Mouse (Mus musculus) left cerebral cortex, postnatal 14 days (tissue): ENCODE results near the gene Klf16. TPM values are rescaled to one million over a fixed set of nuclear protein-coding genes. Genes with fewer than 3 reads are reported as not detected.

Experiments used
- DNase-seq, 2 experiments: peaks; one replicate each; pipeline ENCODE4 v3.0.0; 2021 to 2022; ENCODE audit warnings: low spot score in 2 of 2, mixed read lengths in 1 of 2
- intact Hi-C: fragments of 180-260 bp; cut with DNase I; formaldehyde crosslinking; loops from one replicate; pipeline ENCODE4 v1.15.1; 2025
- total RNA-seq, 2 experiments: library from RNA; stranded (reverse); gene quantifications; 2 replicates each; pipeline ENCODE4 v1.2.3; 2021

The Klf16 gene
- total RNA-seq, 2 experiments from 2014 or later, result 46.7 to 48.0 TPM

- no peak for DNase-seq
- intact Hi-C loops, result no loop called here
Observed at GRCm38 (mm10) chr10:80583047-80583446, 5.9 kb upstream of the Klf16 start.

- intact Hi-C loops, result loop anchor here (5.0 kb wide), 2 partner anchors 43 to 103 kb away; partner anchors contain the start of gene Csnk1g2
- DNase-seq, result peak in 1 of 2 experiments; percentile 56
Observed at GRCm38 (mm10) chr10:80578911-80579310, 1.8 kb upstream of the Klf16 start.

GRCm38 (mm10) chr10:80578131-80578750, 1.1 kb upstream of the Klf16 start:
- DNase-seq, result peak in 1 of 2 experiments; percentile 71
- intact Hi-C loops, result loop anchor here (5.0 kb wide), 2 partner anchors 44 to 104 kb away; partner anchors contain the start of gene Csnk1g2

- peak in 1 of 2 experiments; percentile 49 for DNase-seq
- intact Hi-C loops, result loop anchor here (5.0 kb wide), 2 partner anchors 46 to 106 kb away; partner anchors contain the start of gene Csnk1g2
Observed at GRCm38 (mm10) chr10:80576351-80577194, 548 bp downstream of the Klf16 start.

- intact Hi-C loops, result loop anchor here (5.0 kb wide), 2 partner anchors 46 to 106 kb away; partner anchors contain the start of gene Csnk1g2
- DNase-seq, result no peak
Observed at GRCm38 (mm10) chr10:80575925-80576324, 1.2 kb downstream of the Klf16 start.

GRCm38 (mm10) chr10:80574896-80575295, 2.2 kb downstream of the Klf16 start:
- intact Hi-C loops, result loop anchor here (5.0 kb wide), 2 partner anchors 47 to 107 kb away; partner anchors contain the start of gene Csnk1g2
- no peak for DNase-seq

GRCm38 (mm10) chr10:80573944-80574343, 3.2 kb downstream of the Klf16 start:
- DNase-seq, result peak; percentile 58 to 80
- intact Hi-C loops, result no loop called here

GRCm38 (mm10) chr10:80572477-80572876, 4.6 kb downstream of the Klf16 start:
- intact Hi-C loops, result no loop called here

GRCm38 (mm10) chr10:80570871-80571836, 6.0 kb downstream of the Klf16 start:
- intact Hi-C loops, result no loop called here

More at GRCm38 (mm10) chr10:80572477-80572876, 4.6 kb downstream of the Klf16 start:
- no peak for DNase-seq

GRCm38 (mm10) chr10:80570419-80570818, 6.7 kb downstream of the Klf16 start:
- no peak for DNase-seq
- intact Hi-C loops, result no loop called here

More at GRCm38 (mm10) chr10:80570871-80571836, 6.0 kb downstream of the Klf16 start:
- no peak for DNase-seq

- no peak for DNase-seq
- intact Hi-C loops, result no loop called here
Observed at GRCm38 (mm10) chr10:80569664-80570066, 7.5 kb downstream of the Klf16 start.

GRCm38 (mm10) chr10:80568876-80569275, 8.2 kb downstream of the Klf16 start:
- DNase-seq, result no peak
- intact Hi-C loops, result no loop called here

- peak; percentile 92 to 94 for DNase-seq
- intact Hi-C loops, result no loop called here
Observed at GRCm38 (mm10) chr10:80566375-80567092, 10.6 kb downstream of the Klf16 start.

GRCm38 (mm10) chr10:80561116-80561944, 15.8 kb downstream of the Klf16 start, which contains the start of gene Rexo1:
Gene Rexo1 (minus strand): TSS chr10:80561560.
- intact Hi-C loops, result no loop called here
- peak; percentile 94 to 96 for DNase-seq

GRCm38 (mm10) chr10:80560621-80561020, 16.5 kb downstream of the Klf16 start:
- DNase-seq, result no peak
- intact Hi-C loops, result no loop called here

- DNase-seq, result no peak
- intact Hi-C loops, result no loop called here
Observed at GRCm38 (mm10) chr10:80559431-80559830, 17.7 kb downstream of the Klf16 start.

- peak; percentile 75 for DNase-seq
- intact Hi-C loops, result no loop called here
Observed at GRCm38 (mm10) chr10:80557346-80557965, 19.7 kb downstream of the Klf16 start.
